Mouse (Mus musculus) regulatory T cell (primary cell): ENCODE data around the gene Negr1.

Experiments used
- in situ Hi-C: fragments of 300-600 bp; cut with MboI, MseI; formaldehyde crosslinking; loops from one replicate; pipeline ENCODE4 v1.15.1; 2025; ENCODE audit warnings: high pct_unique_total_duplicates

Negr1 gene

GRCm38 (mm10) chr3:156690059-156690605, 128.5 kb downstream of the Negr1 start:
- in situ Hi-C loops = no loop called here

- in situ Hi-C loops = no loop called here
Observed at GRCm38 (mm10) chr3:156698687-156699086, 137.1 kb downstream of the Negr1 start.

- in situ Hi-C loops = no loop called here
Observed at GRCm38 (mm10) chr3:156703241-156703640, 141.6 kb downstream of the Negr1 start.

- in situ Hi-C loops = no loop called here
Observed at GRCm38 (mm10) chr3:156710240-156710639, 148.6 kb downstream of the Negr1 start.

- in situ Hi-C loops = no loop called here
Observed at GRCm38 (mm10) chr3:156710693-156711092, 149.1 kb downstream of the Negr1 start.

- in situ Hi-C loops = no loop called here
Observed at GRCm38 (mm10) chr3:156736335-156736734, 174.7 kb downstream of the Negr1 start.

GRCm38 (mm10) chr3:156739529-156739928, 177.9 kb downstream of the Negr1 start:
- in situ Hi-C loops = no loop called here

GRCm38 (mm10) chr3:156743266-156743665, 181.7 kb downstream of the Negr1 start:
- in situ Hi-C loops = no loop called here

- in situ Hi-C loops = no loop called here
Observed at GRCm38 (mm10) chr3:156745218-156745770, 183.7 kb downstream of the Negr1 start.

- in situ Hi-C loops = no loop called here
Observed at GRCm38 (mm10) chr3:156747456-156747855, 185.9 kb downstream of the Negr1 start.

GRCm38 (mm10) chr3:156753780-156754373, 192.3 kb downstream of the Negr1 start:
- in situ Hi-C loops = no loop called here

- in situ Hi-C loops = no loop called here
Observed at GRCm38 (mm10) chr3:156754790-156755530, 193.4 kb downstream of the Negr1 start.

GRCm38 (mm10) chr3:156765015-156765414, 203.4 kb downstream of the Negr1 start:
- in situ Hi-C loops = no loop called here

GRCm38 (mm10) chr3:156766171-156766845, 204.7 kb downstream of the Negr1 start:
- in situ Hi-C loops = no loop called here

- in situ Hi-C loops = no loop called here
Observed at GRCm38 (mm10) chr3:156771626-156772025, 210.0 kb downstream of the Negr1 start.

- in situ Hi-C loops = no loop called here
Observed at GRCm38 (mm10) chr3:156772057-156772456, 210.5 kb downstream of the Negr1 start.

- in situ Hi-C loops = no loop called here
Observed at GRCm38 (mm10) chr3:156784309-156784852, 222.8 kb downstream of the Negr1 start.

GRCm38 (mm10) chr3:156786355-156786754, 224.8 kb downstream of the Negr1 start:
- in situ Hi-C loops = no loop called here

- in situ Hi-C loops = no loop called here
Observed at GRCm38 (mm10) chr3:156791234-156791633, 229.6 kb downstream of the Negr1 start.

- in situ Hi-C loops = no loop called here
Observed at GRCm38 (mm10) chr3:156792743-156793142, 231.1 kb downstream of the Negr1 start.

GRCm38 (mm10) chr3:156794091-156794490, 232.5 kb downstream of the Negr1 start:
- in situ Hi-C loops = no loop called here

GRCm38 (mm10) chr3:156794610-156795009, 233.0 kb downstream of the Negr1 start:
- in situ Hi-C loops = no loop called here
